Mouse (Mus musculus) MEL (cell line): ENCODE measurements around the gene Nat8f5.

Experiments
- CTCF ChIP-seq, 3 experiments: IDR thresholded peaks in 2 of 3; conservative IDR thresholded peaks in 1 of 3; 2 replicates each; pipeline ENCODE4 v1.5.1; 2011 to 2012; ENCODE audit warnings: low read length in 3 of 3, low read depth in 2 of 3, mild to moderate bottlenecking in 2 of 3, improper control_type of control experiment in 1 of 3, inconsistent platforms in 1 of 3, mixed read lengths in 1 of 3, moderate library complexity in 1 of 3; ENCODE audit not compliant: control insufficient read depth in 1 of 3, insufficient read depth in 1 of 3, poor library complexity in 1 of 3, severe bottlenecking in 1 of 3
- ETS1 ChIP-seq: IDR thresholded peaks from 2 replicates; pipeline ENCODE4 v1.6.1; 2012; ENCODE audit warnings: low read depth, mild to moderate bottlenecking, inconsistent platforms, low read length, improper control_type of control experiment, moderate library complexity
- POLR2A ChIP-seq, 2 experiments: IDR thresholded peaks; 2 replicates each; pipeline ENCODE4 v1.6.1; 2011 to 2012; ENCODE audit warnings: low read length in 2 of 2, mild to moderate bottlenecking in 2 of 2, control low read depth in 1 of 2, improper control_type of control experiment in 1 of 2, low read depth in 1 of 2, moderate library complexity in 1 of 2; ENCODE audit not compliant: control insufficient read depth in 1 of 2, insufficient read depth in 1 of 2, poor library complexity in 1 of 2

DNA sequence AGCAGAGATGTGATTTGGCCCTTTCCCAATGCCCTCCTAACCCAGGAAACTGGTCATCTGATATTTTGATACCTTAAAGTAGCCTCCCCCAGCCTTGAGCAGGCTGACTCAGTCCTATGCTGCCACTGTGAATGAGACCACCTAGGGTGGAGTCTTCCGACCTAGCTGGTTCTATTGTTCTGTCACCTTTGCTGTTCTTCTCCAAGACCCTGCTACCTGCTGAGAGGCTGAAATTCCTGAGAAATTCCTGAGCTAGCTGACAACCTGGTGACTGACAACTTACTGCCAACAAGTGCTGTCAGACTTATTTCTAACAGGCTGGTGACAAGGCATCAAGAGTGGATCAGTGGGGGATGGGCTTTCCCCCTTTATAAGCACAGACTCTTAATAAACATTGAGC lies 2.4 kb downstream of the Nat8f5 start:
- TF ChIP-seq CTCF (IDR thresholded peaks at IDR 0.05 in 2 of 3, conservative IDR thresholded peaks at IDR 0.05 in 1 of 3; ENCODE audit: control insufficient read depth in 1 of 3, insufficient read depth in 1 of 3, low read depth in 2 of 3, low read length in 3 of 3, poor library complexity in 1 of 3, severe bottlenecking in 1 of 3) (no peak), POLR2A (IDR thresholded peaks at IDR 0.05; ENCODE audit: control insufficient read depth in 1 of 2, insufficient read depth in 1 of 2, low read depth in 1 of 2, low read length in 2 of 2, poor library complexity in 1 of 2) (no peak), ETS1 (no peak)
